Mouse (Mus musculus) embryonic fibroblast, embryonic 13.5 days (primary cell): ENCODE results near the gene P2ry12. TPM values are rescaled to one million over a fixed set of nuclear protein-coding genes. Genes with fewer than 3 reads are reported as not detected.

Source experiments
- H3K27ac ChIP-seq: 2 replicates; pipeline ENCODE4 v1.5.1; 2012; ENCODE audit warnings: low read length, control low read depth, inconsistent platforms; ENCODE audit not compliant: insufficient read depth
- H3K4me1 ChIP-seq: 2 replicates; pipeline ENCODE4 v1.6.1; 2011; ENCODE audit warnings: low read length; ENCODE audit not compliant: control insufficient read depth, insufficient read depth
- H3K4me3 ChIP-seq: 2 replicates; pipeline ENCODE4 v1.5.1; 2011; ENCODE audit warnings: mild to moderate bottlenecking, control low read depth, low read length; ENCODE audit not compliant: insufficient read depth
- CTCF ChIP-seq: IDR thresholded peaks from 2 replicates; pipeline ENCODE4 v1.5.1; 2011; ENCODE audit warnings: mild to moderate bottlenecking, control low read depth, low read length, moderate library complexity, borderline replicate concordance; ENCODE audit not compliant: insufficient read depth
- POLR2A ChIP-seq: IDR thresholded peaks from 2 replicates; pipeline ENCODE4 v1.6.1; 2011; ENCODE audit warnings: low read depth, mild to moderate bottlenecking, control low read depth, low read length, moderate library complexity
- polyA plus RNA-seq: library from polyadenylated mRNA; stranded (reverse); fragments of >200 nt; gene quantifications from 2 replicates; pipeline ENCODE4 v1.2.4, GENCODE M21; 2011; ENCODE audit warnings: low read depth; ENCODE audit not compliant: missing spikeins, insufficient read length

The P2ry12 gene
- not detected in 2 replicates for polyA plus RNA-seq

GRCm38 (mm10) chr3:59262704-59263103, at the start of gene P2ry12:
P2ry12 (minus strand) TSS chr3:59262871.
- Histone ChIP-seq H3K27ac (no peak within 1 kb of the TSS), H3K4me3 (no peak within 1 kb of the TSS)
- TF ChIP-seq POLR2A, result no peak
- TF ChIP-seq CTCF, result no peak

GRCm38 (mm10) chr3:59305518-59305917, 42.8 kb upstream of the P2ry12 start:
- no peak overlapping the region; the same call in 1 of the 2 replicates for H3K27ac ChIP-seq
- H3K4me3 ChIP-seq, result no peak overlapping the region
- TF ChIP-seq POLR2A, result no peak
- TF ChIP-seq CTCF, result no peak
- H3K4me1 ChIP-seq, result no peaks in the 10 kb centered on the region

More at GRCm38 (mm10) chr3:59262704-59263103, at the start of gene P2ry12:
- no peaks in the 10 kb centered on the region for H3K4me1 ChIP-seq

- no peak for TF ChIP-seq POLR2A
- no peak for TF ChIP-seq CTCF
- H3K4me1 ChIP-seq, result no peaks in the 10 kb centered on the region
- peak overlapping the region; percentile 64; the same call in 1 of the 2 replicates for H3K27ac ChIP-seq
- no peak overlapping the region for H3K4me3 ChIP-seq
Observed at GRCm38 (mm10) chr3:59304944-59305343, 42.3 kb upstream of the P2ry12 start.

- peaks cover 6% of the 10 kb centered on the region for H3K4me1 ChIP-seq
- no peak overlapping the region for H3K27ac ChIP-seq
- H3K4me3 ChIP-seq, result no peak overlapping the region
- no peak for TF ChIP-seq POLR2A
- no peak for TF ChIP-seq CTCF
Observed at GRCm38 (mm10) chr3:59297653-59298052, 35.0 kb upstream of the P2ry12 start.

GRCm38 (mm10) chr3:59296563-59297130, 34.0 kb upstream of the P2ry12 start:
- H3K27ac ChIP-seq, result peak overlapping the region; percentile 94
- TF ChIP-seq CTCF (no peak), POLR2A (no peak)
- H3K4me3 ChIP-seq, result no peak overlapping the region
- peaks cover 6% of the 10 kb centered on the region for H3K4me1 ChIP-seq

- TF ChIP-seq POLR2A (no peak), CTCF (no peak)
- Histone ChIP-seq H3K4me3 (no peak overlapping the region), H3K4me1 (peaks cover 6% of the 10 kb centered on the region), H3K27ac (peak overlapping the region; percentile 94)
Observed at GRCm38 (mm10) chr3:59295699-59296562, 33.3 kb upstream of the P2ry12 start.

- TF ChIP-seq POLR2A (no peak), CTCF (no peak)
Observed at GRCm38 (mm10) chr3:59293437-59294199, 30.9 kb upstream of the P2ry12 start.

GRCm38 (mm10) chr3:59290551-59290950, 27.9 kb upstream of the P2ry12 start:
- Histone ChIP-seq H3K4me3 (no peak overlapping the region), H3K4me1 (peaks cover 2% of the 10 kb centered on the region; the same call in 1 of the 2 replicates), H3K27ac (no peak overlapping the region)
- no peak for TF ChIP-seq POLR2A

More at GRCm38 (mm10) chr3:59293437-59294199, 30.9 kb upstream of the P2ry12 start:
- Histone ChIP-seq H3K4me3 (no peak overlapping the region), H3K27ac (no peak overlapping the region), H3K4me1 (peaks cover 6% of the 10 kb centered on the region)

- no peak overlapping the region for H3K27ac ChIP-seq
- peaks cover 10% of the 10 kb centered on the region for H3K4me1 ChIP-seq
- H3K4me3 ChIP-seq, result no peak overlapping the region
- TF ChIP-seq CTCF (no peak), POLR2A (no peak)
Observed at GRCm38 (mm10) chr3:59278620-59279019, 15.9 kb upstream of the P2ry12 start.

GRCm38 (mm10) chr3:59278254-59278533, 15.5 kb upstream of the P2ry12 start:
- Histone ChIP-seq H3K27ac (no peak overlapping the region), H3K4me3 (no peak overlapping the region)
- TF ChIP-seq CTCF (no peak), POLR2A (no peak)

More at GRCm38 (mm10) chr3:59278254-59278533, 15.5 kb upstream of the P2ry12 start:
- H3K4me1 ChIP-seq, result peaks cover 10% of the 10 kb centered on the region
